Mouse (Mus musculus): Measurements from ENCODE around the gene Dcbld2.

Dcbld2 gene

DNA sequence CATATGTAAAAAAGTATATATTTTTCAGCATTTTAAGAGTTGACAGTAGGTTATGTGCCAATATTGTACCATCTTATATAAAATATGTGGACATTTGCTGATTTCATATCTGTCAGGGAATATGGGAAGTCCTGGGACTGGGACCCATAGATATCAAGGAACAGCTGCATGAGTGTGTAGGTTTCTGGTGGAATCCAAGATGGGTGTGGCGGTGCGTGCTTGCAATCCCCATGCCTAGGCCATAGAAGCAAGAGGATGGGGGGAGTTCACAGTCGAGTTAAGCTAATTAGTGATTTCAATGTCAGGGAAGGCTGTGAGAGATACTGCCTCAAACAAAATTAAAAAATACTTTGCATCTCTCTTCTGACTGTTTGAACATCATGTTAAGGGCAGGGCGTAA lies 40.8 kb downstream of the Dcbld2 start:
- in situ Hi-C loops (cut with MseI, MboI), result loop anchor here in 1 of 2 experiments (10.0 kb wide), 1 partner anchor 154 kb away; no protein-coding TSS in a partner anchor

DNA sequence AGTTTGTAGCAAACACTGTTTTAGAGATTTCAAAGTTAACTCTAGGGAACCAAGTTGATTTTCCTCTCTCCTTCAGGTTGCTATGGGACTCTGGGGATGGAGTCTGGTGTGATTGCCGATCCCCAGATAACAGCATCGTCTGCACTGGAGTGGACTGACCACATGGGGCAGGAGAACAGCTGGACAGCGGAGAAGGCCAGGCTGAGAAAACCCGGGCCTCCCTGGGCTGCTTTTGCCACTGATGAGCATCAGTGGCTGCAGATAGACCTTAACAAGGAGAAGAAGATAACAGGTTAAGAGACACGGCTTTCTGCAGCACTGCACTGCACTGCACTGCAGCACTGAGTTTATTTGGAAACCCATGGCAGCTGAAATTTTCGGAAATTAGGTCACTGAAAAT lies 42.4 kb downstream of the Dcbld2 start:
- in situ Hi-C loops (cut with MseI, MboI), result loop anchor here (5.0 to 10.0 kb wide), 2 partner anchors 153 to 174 kb away; no protein-coding TSS in a partner anchor

DNA sequence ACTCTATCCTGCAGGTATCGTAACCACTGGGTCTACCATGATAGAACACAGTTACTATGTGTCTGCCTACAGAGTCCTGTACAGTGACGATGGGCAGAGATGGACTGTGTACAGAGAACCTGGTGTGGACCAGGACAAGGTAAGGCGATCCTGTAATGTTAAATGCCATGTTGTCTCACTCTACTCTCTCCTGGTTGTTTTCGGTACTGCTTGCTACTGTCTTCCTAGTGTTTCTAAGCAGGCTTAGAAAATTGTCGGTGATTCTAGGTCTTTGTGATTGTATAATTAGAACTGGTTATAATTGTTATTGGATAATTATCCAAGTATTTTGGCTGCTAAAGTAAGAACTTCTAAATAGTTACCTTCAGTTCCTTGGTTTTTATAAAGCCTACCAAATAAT lies 43.4 kb downstream of the Dcbld2 start:
- in situ Hi-C loops (cut with MseI, MboI), result loop anchor here (5.0 to 10.0 kb wide), 2 partner anchors 154 to 173 kb away; no protein-coding TSS in a partner anchor

DNA sequence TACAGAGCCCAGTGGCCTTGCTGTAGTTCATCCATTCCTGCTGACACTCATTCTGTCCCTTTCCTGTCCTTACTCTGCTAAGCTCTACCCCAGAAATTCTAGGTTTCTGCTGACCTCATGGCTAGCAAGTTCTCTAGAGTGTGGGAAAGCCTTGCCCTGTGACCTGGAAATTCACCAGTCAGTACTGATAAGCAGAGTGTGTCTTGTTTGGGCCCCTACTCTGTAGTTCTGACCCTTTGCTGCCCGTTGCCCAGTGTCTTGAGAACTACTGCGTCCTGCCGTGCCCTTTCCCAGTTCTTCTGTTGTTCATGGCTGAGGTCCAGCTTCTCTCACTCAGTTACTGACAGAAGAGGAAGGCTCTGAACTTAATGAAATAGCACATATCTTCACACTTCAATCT lies 44.9 kb downstream of the Dcbld2 start:
- in situ Hi-C loops (cut with MseI, MboI), result loop anchor here (5.0 to 10.0 kb wide), 2 partner anchors 156 to 172 kb away; no protein-coding TSS in a partner anchor

DNA sequence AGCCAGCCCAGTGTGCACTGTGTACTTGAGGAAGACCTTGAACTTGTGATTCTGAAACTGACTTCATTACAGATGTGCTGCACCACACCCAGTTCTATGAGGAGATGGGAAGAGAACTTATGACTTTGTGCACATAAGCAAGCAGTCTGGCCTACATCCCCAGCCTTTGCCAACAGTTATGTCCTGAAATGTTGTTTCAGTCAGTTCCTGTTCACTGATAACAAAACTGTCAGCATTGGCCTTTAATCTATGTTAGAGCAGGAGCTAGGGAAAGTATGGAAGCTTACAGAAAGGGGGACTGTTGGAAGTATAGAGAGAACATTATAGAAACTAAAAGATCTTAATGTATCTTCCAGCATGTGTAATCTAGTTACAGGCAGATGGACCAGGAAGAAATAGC lies 45.6 kb downstream of the Dcbld2 start:
- in situ Hi-C loops (cut with MseI, MboI), result loop anchor here (5.0 to 10.0 kb wide), 2 partner anchors 157 to 171 kb away; no protein-coding TSS in a partner anchor

DNA sequence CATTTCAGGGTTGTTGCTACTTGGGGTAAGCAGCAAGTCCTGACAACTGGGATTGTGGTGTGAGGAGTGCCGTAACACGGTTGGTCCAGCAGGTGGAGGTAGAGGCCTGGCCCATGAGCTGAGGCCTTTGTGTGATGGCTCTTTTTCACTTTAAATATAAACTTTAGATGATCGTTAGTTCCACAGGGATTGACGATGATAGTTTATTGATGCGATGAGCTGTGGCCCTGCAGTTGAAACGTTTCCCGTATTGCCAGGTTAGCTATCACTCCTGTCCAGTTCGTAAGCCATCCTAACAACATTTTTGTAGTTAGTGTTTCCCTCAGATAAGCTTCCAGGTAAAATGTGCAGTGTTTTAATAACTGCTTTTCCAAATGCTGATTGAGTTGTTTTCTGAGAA lies 46.4 kb downstream of the Dcbld2 start:
- in situ Hi-C loops (cut with MseI, MboI), result loop anchor here (5.0 to 10.0 kb wide), 2 partner anchors 157 to 170 kb away; no protein-coding TSS in a partner anchor

DNA sequence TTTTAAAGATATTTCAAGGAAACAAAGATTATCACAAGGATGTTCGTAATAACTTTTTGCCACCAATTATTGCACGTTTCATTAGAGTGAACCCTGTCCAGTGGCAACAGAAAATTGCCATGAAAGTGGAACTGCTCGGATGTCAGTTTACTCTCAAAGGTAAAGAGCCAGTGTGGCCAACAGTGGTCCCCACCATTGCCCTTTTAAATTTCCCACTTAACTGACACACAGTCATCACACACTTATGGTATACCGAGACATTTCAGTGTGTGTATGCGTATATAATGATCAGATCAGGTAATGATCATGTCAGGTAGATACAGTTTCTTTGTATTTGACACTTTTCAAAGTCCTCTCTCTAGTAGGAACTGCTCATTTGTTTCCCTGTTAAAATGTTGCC lies 46.9 kb downstream of the Dcbld2 start:
- in situ Hi-C loops (cut with MseI, MboI), result loop anchor here in 1 of 2 experiments (10.0 kb wide), 1 partner anchor 170 kb away; no protein-coding TSS in a partner anchor

DNA sequence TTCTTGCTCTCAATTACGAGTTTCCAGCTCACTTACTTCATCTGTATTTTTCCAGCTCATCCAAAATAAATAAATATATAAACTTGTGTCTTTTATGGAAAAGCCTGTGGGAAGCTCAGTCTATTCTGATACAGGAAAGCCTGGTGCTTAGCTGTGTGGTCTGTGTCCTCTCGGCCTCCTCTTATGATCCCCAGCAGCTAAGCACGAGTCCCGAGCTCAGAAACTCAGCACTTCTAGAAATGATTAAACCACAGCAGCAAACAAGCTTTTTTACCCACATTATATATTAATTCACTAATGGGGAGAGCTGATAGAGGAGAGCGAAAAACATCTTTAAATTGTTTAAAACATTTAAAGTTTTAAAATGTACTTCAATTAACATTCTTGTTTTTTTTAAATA lies 48.2 kb downstream of the Dcbld2 start:
- in situ Hi-C loops (cut with MseI, MboI), result loop anchor here in 1 of 2 experiments (10.0 kb wide), 1 partner anchor 168 kb away; no protein-coding TSS in a partner anchor

DNA sequence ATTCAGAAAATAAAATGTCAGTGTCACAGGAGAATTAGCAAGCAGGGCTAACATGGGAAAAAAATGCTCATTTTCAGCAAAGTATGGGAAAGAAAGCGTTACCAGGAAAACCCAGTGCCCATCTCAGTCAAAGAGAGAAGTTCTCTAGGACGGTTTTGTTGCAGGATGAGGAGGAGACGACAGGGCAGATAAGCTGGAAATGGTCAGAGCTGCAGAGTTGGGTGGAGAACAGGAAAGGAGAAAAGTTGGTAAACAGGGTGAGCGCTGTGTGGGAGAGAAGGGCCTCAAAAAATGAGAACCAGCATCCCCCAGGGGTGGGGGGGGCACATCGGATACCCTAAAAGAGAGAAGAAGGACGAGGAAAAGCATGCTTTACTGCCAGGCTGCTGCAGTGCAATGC lies 48.7 kb downstream of the Dcbld2 start:
- in situ Hi-C loops (cut with MseI, MboI), result loop anchor here in 1 of 2 experiments (10.0 kb wide), 1 partner anchor 168 kb away; no protein-coding TSS in a partner anchor

DNA sequence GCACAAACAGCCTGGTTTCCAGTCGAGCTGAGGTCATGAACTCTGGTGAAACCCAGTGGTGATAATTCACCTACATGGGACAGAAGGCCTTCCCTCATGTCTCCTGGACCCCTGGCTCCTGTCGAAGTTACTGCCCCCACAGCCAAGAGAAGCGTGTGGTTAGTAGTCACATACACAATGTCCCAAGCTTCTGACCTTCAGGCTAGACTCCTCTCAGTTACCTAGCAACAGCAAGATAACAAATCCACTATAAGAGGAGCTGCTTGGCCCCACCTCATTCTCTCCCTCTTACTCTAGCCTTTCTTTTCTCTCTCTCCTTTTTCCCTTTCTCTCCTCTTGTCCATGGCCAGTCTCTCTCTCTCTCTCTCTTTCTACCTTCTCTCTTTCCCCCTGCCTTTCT lies 51.7 kb downstream of the Dcbld2 start:
- in situ Hi-C loops (cut with MseI, MboI), result loop anchor here (10.0 kb wide), 1 partner anchor 165 kb away; no protein-coding TSS in a partner anchor

DNA sequence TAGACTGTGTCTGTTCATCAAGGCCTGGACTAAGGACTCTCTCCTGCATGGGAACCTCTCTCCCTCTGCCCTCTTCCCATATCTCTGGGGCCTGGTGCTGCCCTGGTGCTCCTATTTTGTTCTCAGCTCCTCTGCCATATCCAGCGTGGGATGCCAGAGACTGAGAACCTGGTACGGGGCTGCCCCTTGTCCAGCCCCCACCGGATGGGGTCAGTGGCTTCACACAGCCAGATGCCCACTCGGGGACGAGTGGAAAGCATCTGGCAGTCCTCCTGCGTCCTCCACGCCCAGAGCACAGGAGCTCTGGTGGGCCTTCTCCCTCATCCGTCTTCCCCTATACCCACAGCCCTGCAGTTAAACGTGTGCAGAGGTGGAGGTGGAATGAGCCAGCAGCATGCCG lies 52.1 kb downstream of the Dcbld2 start:
- in situ Hi-C loops (cut with MseI, MboI), result loop anchor here in 1 of 2 experiments (10.0 kb wide), 1 partner anchor 164 kb away; no protein-coding TSS in a partner anchor

DNA sequence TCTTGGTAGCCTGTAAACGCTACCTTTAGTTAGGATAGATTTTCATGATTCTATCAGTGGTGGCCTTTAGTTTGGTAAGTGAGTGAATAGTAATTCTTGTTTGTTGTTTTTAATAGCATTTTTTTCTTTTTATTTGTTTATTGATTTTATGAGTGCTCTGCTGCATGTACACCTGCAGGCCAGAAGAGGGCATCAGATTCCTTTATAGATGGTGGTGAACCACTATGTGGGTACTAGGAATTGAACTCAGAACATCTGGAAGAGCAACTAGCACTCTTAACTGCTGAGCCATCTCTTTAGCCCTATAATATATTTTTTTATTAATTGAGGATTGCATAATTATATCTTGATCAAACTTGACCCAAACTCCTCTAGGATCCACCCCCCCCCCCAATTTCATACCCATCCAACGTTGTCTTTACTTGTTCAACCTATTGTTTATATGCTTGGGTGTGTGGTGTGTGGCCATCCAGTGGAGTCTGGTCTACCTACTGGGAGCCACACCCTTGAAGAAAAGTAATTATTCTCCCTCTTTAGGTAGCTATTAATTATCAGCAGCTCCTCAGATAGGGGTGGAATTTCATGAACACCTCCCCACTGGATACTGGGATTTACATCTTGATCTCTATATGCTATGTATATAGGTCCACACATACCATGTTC lies 53.7 kb downstream of the Dcbld2 start:
- in situ Hi-C loops (cut with MseI, MboI), result loop anchor here in 1 of 2 experiments (10.0 kb wide), 1 partner anchor 163 kb away; no protein-coding TSS in a partner anchor

DNA sequence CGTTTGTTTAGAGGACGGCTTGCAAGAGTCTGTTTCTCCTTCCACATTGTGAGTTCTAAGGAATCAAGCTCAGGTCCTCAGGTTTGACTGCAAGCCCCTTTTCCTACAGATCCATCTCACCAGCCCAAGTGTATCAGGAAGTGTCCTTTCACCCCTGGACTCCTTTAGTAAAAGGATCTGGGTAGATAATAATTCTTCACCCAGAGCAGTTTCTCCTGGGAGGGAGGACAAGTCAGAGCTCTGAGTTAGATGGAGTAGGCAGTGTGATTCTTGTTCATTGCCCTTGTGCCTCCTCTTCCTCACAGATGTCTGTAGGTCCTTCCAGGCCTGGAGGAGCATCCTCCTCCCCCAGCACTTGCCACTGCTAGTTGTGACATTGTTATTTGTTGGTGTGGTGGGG lies 54.3 kb downstream of the Dcbld2 start:
- in situ Hi-C loops (cut with MseI, MboI), result loop anchor here in 1 of 2 experiments (10.0 kb wide), 1 partner anchor 162 kb away; no protein-coding TSS in a partner anchor

DNA sequence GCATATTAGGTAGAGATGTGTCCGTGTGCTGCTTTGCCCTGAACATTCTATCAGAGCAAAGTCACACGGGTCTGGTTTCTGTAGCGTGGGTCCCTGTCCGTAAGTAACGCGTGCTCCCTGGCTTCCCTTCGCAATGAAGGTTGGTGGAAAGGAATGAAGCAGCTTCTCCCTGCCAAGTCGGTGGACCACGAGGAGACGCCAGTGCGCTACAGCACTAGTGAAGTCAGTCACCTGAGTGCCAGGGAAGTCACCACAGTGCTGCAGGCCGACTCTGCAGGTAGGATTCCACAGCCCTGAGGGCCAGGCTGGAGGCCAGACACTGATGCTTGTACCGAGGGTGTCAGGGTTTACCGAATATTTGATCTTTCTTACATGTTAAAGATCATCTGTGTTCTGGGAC lies 55.8 kb downstream of the Dcbld2 start:
- in situ Hi-C loops (cut with MseI, MboI), result loop anchor here in 1 of 2 experiments (10.0 kb wide), 1 partner anchor 161 kb away; no protein-coding TSS in a partner anchor

DNA sequence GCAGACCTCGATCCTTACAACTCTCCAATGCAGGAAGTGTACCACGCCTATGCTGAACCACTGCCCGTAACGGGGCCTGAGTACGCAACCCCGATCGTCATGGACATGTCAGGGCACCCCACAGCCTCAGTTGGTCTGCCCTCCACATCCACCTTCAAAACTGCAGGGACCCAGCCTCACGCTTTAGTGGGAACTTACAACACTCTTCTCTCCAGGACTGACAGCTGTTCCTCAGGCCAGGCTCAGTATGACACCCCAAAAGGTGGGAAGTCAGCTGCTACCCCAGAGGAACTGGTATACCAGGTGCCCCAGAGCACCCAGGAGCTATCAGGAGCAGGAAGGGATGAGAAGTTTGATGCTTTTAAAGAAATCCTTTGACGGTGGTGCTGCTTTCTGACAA lies 57.2 kb downstream of the Dcbld2 start:
- in situ Hi-C loops (cut with MseI, MboI), result loop anchor here in 1 of 2 experiments (10.0 kb wide), 1 partner anchor 159 kb away; no protein-coding TSS in a partner anchor

DNA sequence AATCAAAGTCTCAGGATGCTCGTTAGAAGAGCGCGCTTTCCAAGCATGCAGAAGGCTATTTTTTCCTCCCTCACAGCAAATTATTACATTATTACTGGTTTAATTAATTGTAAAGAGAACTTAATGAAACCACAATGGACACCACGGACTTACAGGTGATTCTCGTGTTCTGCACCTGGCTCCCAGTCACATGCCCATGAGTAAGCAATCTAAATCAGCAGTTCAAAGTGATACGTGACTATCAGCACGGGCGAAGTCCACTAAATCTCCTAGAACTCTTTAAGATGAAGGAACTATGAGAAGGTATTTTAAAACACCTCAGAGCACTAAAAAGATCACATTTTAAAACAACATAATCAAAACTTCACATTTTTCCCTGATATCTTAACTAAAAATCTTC lies 61.8 kb downstream of the Dcbld2 start:
- in situ Hi-C loops (cut with MseI, MboI), result no loop called here

DNA sequence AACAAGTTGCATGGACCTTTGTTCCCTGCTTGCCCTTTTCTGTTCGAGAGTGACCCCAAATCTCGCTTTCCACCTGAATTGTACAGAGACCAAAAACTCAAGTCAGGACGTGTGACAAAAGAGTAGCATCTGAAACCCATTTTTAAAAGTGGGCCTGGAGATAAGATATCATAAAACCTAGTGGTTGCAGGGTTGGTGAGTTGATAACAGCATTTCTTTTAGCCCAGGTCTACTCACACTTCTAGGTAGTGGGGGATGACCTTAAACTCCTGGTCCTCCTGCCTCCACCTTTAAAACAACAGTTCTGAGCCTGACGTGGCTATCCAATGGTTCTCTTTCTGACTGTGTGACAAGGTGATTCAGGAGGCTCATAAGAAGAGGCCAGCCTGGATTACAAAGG lies 62.6 kb downstream of the Dcbld2 start:
- in situ Hi-C loops (cut with MseI, MboI), result no loop called here

DNA sequence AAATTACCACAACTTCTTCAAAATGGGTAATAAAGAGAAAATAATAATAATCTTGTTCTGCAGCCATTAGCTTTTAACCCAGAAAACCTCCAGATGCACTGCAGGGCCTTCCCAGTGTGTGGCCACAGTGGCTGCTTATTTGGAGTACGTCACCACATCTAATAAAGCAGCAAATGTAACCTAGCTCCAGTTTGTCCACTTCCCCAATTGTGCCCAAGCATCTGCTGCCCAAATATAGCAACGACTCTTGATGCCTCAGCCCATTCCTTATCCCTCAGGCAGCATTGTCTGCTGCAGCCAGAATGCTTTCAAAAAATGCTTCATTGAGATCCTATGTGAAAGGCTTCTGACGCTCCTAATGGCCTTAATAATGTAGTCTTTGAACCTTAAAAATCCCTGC lies 66.6 kb downstream of the Dcbld2 start:
- in situ Hi-C loops (cut with MseI, MboI), result no loop called here

DNA sequence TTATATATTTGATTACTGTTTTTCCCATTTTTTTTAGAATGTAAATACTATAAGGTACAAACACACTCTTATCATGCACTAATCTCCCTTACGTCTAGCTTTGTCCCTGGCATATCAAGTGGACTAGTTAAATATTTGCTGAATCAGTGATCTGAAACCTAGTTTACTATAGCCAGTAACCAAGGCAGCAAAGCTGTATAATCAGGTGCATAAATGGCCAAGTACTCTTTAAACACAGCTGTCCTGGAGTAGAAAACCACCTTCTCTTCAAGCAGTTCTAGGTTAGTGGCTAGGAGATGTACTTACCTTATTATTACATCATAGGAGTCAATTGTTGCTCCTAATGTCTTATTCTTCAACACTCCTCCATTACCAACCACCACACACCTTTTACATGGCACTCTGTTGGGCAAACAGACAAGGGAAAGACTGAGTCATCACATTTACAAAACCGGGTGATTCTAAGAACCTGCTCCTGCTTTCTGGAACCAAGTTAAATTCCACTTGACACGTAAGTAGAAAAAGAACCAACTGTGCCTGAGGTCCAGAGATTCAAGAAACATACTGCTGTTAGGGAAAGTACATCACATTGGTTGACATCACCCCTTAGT lies 67.4 kb downstream of the Dcbld2 start:
- in situ Hi-C loops (cut with MseI, MboI), result no loop called here

DNA sequence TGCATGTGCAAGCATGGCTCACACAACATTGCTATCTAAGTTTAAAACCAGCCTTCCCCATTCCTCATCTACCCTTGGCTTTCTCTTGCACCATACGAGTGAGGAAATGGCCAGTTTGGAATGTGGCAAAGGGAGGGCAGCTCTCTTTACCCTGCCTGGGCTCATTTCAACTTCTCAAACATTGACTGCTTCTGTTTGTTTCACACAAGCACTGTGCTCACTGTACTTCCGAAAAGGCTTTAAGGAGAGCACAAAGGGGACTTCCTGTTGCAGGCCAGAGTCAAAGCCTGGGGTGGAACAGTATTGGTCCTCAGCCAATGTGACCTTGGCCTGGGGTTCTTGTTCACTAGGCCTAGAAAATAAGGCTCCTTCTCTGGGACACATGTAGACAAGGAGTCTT lies 68.1 kb downstream of the Dcbld2 start:
- in situ Hi-C loops (cut with MseI, MboI), result no loop called here

DNA sequence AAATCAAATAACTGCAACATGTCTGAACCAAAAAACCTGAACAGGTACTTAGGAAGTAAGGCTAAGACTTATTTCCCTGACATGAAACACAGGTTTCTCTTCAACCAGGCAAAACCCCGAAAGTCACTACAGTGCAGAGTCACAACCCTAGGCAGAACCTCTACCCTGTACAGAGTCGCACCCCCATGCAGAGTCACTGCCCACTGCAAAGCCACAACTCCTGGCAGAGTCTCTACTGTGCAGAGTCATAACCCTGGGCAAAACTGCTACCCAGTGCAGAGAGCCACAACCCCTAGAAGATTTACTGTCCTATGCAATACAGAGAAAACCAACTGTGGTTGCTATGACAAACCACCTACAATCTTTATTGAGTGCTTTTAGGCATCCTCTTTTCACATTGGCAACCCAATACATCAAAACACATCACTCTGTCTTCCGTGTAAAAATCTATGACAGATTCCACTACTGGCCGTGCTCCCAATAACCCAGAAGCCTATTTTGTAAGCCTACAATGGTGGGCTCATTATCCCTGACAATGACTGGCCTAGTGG lies 71.7 kb downstream of the Dcbld2 start:
- in situ Hi-C loops (cut with MseI, MboI), result no loop called here
